Mouse (Mus musculus) cerebellum, adult 8-10 months (tissue): ENCODE measurements around the gene Cited4.
A peak's percentile ranks its signal among the peaks of the same experiment; 100 is the strongest.

ENCODE experiments used
- DNase-seq: peaks from one replicate; pipeline ENCODE4 v3.0.0; 2022

The Cited4 gene

GRCm38 (mm10) chr4:120666358-120667024 lies at the start of gene Cited4:
Gene Cited4 (plus strand): TSS chr4:120666572.
- DNase-seq = peak; percentile 91

GRCm38 (mm10) chr4:120627728-120628127 lies 38.6 kb upstream of the Cited4 start:
- DNase-seq = no peak

- no peak for DNase-seq
These were observed 36.0 kb upstream of the Cited4 start for GRCm38 (mm10) chr4:120630218-120630931.

GRCm38 (mm10) chr4:120631828-120632227 lies 34.5 kb upstream of the Cited4 start:
- no peak for DNase-seq

- DNase-seq = no peak
These were observed 31.0 kb upstream of the Cited4 start for GRCm38 (mm10) chr4:120635351-120635750.

- DNase-seq = no peak
These were observed 24.4 kb upstream of the Cited4 start for GRCm38 (mm10) chr4:120641946-120642345.

GRCm38 (mm10) chr4:120643899-120644298 lies 22.5 kb upstream of the Cited4 start:
- no peak for DNase-seq

GRCm38 (mm10) chr4:120649369-120650207 lies 16.8 kb upstream of the Cited4 start:
- DNase-seq = peak; percentile 63

GRCm38 (mm10) chr4:120650208-120650592 lies 16.2 kb upstream of the Cited4 start:
- peak; percentile 28 for DNase-seq

GRCm38 (mm10) chr4:120655898-120656297 lies 10.5 kb upstream of the Cited4 start:
- DNase-seq = no peak

GRCm38 (mm10) chr4:120660485-120660884 lies 5.9 kb upstream of the Cited4 start:
- no peak for DNase-seq

- no peak for DNase-seq
These were observed 1.8 kb upstream of the Cited4 start for GRCm38 (mm10) chr4:120664601-120665000.

- no peak for DNase-seq
These were observed 1.1 kb upstream of the Cited4 start for GRCm38 (mm10) chr4:120665144-120665700.

GRCm38 (mm10) chr4:120665782-120666181 lies 590 bp upstream of the Cited4 start:
- DNase-seq = no peak

GRCm38 (mm10) chr4:120667045-120667501 lies 701 bp downstream of the Cited4 start:
- peak; percentile 64 for DNase-seq

- no peak for DNase-seq
These were observed 1.2 kb downstream of the Cited4 start for GRCm38 (mm10) chr4:120667555-120667954.

- no peak for DNase-seq
These were observed 2.2 kb downstream of the Cited4 start for GRCm38 (mm10) chr4:120668551-120668950.

- no peak for DNase-seq
These were observed 3.2 kb downstream of the Cited4 start for GRCm38 (mm10) chr4:120669585-120669984.

GRCm38 (mm10) chr4:120671046-120671445 lies 4.7 kb downstream of the Cited4 start:
- no peak for DNase-seq

- DNase-seq = no peak
These were observed 7.2 kb downstream of the Cited4 start for GRCm38 (mm10) chr4:120673606-120674005.

- no peak for DNase-seq
These were observed 8.5 kb downstream of the Cited4 start for GRCm38 (mm10) chr4:120674775-120675451.

- no peak for DNase-seq
These were observed 9.3 kb downstream of the Cited4 start for GRCm38 (mm10) chr4:120675640-120676039.
